Mouse (Mus musculus) limb, embryonic 14.5 days (tissue): Measurements from ENCODE around the gene Gm3854. TPM values are rescaled to one million over a fixed set of nuclear protein-coding genes. Genes with fewer than 3 reads are reported as not detected.

Source experiments
- ATAC-seq: fragments of 200-750 bp; cut with Nextera tagmentation; 2 replicates; pipeline ENCODE4 v1.8.0; 2017; ENCODE audit warnings: low read depth, moderate number of reproducible peaks, moderate TSS enrichment; ENCODE audit not compliant: low FRiP score
- DNase-seq: peaks from one replicate; pipeline ENCODE4 v3.0.0-alpha.2; 2015; ENCODE audit warnings: low spot score
- H3K27ac ChIP-seq: fragments of 300-500 bp; sonication (generic); replicated peaks from 2 replicates; pipeline ENCODE4 v1.5.1; 2014; ENCODE audit warnings: low read depth, mild to moderate bottlenecking, low read length, moderate library complexity, mixed read lengths
- H3K27me3 ChIP-seq: fragments of 300-500 bp; sonication (generic); 2 replicates; pipeline ENCODE4 v1.6.1; 2014; ENCODE audit warnings: low read length, mixed read lengths; ENCODE audit not compliant: control insufficient read depth, insufficient read depth
- H3K36me3 ChIP-seq: fragments of 300-500 bp; sonication (generic); 2 replicates; pipeline ENCODE4 v1.6.1; 2014; ENCODE audit warnings: mild to moderate bottlenecking, low read length, moderate library complexity, mixed read lengths; ENCODE audit not compliant: control insufficient read depth, insufficient read depth
- H3K4me1 ChIP-seq: fragments of 300-500 bp; sonication (generic); 2 replicates; pipeline ENCODE4 v1.6.1; 2014; ENCODE audit warnings: antibody characterized with exemption, low read length, mixed read lengths; ENCODE audit not compliant: control insufficient read depth, insufficient read depth
- H3K4me2 ChIP-seq: fragments of 300-500 bp; sonication (generic); replicated peaks from 2 replicates; pipeline ENCODE4 v1.6.1; 2014; ENCODE audit warnings: low read depth, mild to moderate bottlenecking, low read length, moderate library complexity; ENCODE audit not compliant: severe bottlenecking
- H3K4me3 ChIP-seq: fragments of 300-500 bp; sonication (generic); replicated peaks from 2 replicates; pipeline ENCODE4 v1.5.1; 2014; ENCODE audit warnings: low read length
- H3K9ac ChIP-seq: fragments of 300-500 bp; sonication (generic); 2 replicates; pipeline ENCODE4 v1.6.1; 2014; ENCODE audit warnings: mild to moderate bottlenecking, low read depth, low read length, moderate library complexity; ENCODE audit not compliant: severe bottlenecking
- H3K9me3 ChIP-seq: fragments of 300-500 bp; sonication (generic); 2 replicates; pipeline ENCODE4 v1.6.1; 2016; ENCODE audit warnings: low read length; ENCODE audit not compliant: control insufficient read depth
- POLR2A ChIP-seq: fragments of 200-500 bp; IDR thresholded peaks from 2 replicates; pipeline ENCODE4 v1.8.0; 2012; ENCODE audit warnings: inconsistent platforms, mild to moderate bottlenecking, moderate library complexity, borderline replicate concordance; ENCODE audit not compliant: insufficient read depth, insufficient read length; ENCODE audit errors: extremely low read depth
- WGBS: fragments of 180-500 bp; shearing (Covaris S2); extraction: QIAGEN DNeasy Blood & Tissue Kit; methylation state at CpG from one replicate; pipeline ENCODE4 v1.1.7; 2014; 5-methylcytosine and 5-hydroxymethylcytosine counted together
- polyA plus RNA-seq, 2 experiments: library from polyadenylated mRNA; depleted of rRNA in 1 of 2; stranded (reverse) in 1 of 2; unstranded in 1 of 2; fragments of >200 nt; fragmentation: Nextera tagmentation in 1 of 2; extraction: Ambion mirVana in 1 of 2; gene quantifications; 2 replicates each; pipeline versions ENCODE4 v1.2.1 to v1.2.3; 2012 to 2014

Gm3854 gene
- polyA plus RNA-seq, 2 experiments = 1.1 to 1.9 TPM

GRCm38 (mm10) chr7:6344124-6344523 is 565 bp downstream of the Gm3854 start:
- Histone ChIP-seq H3K36me3 (no peaks in the 10 kb centered on the region), H3K9me3 (no peaks in the 10 kb centered on the region), H3K9ac (peak overlapping the region; percentile 59; the same call in 1 of the 2 replicates), H3K4me3 (peak overlapping the region; percentile 56), H3K27ac (no peak overlapping the region), H3K4me2 (peak overlapping the region; percentile 43), H3K27me3 (no peaks in the 10 kb centered on the region), H3K4me1 (peaks cover 4% of the 10 kb centered on the region; the same call in 1 of the 2 replicates)
- ATAC-seq = no peak
- TF ChIP-seq POLR2A = no peak
- WGBS = 36% methylated on average over 10 of the region's 10 CpGs
- DNase-seq = no peak

DNA sequence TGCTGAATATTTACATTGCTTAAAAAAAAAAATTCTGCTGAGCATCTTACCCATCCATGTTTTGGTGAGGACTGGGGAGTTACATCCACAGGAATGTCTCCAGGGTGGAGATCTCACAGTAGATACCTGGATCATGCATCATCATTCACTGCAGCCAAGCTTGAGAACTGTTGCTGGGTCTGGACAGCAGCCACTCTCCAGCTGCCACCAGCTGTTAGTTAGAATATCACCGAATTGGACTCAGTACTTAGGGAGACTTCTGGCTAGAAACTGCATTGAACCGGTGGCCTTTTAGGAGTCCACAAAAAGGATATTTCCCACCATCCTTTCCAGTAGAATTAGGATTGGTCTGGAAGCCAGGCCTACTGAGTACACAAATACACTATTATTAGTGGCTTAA is 14.6 kb downstream of the Gm3854 start:
- Histone ChIP-seq H3K27me3 (no peaks in the 10 kb centered on the region), H3K4me1 (peaks cover 6% of the 10 kb centered on the region; the same call in 1 of the 2 replicates), H3K9ac (no peak overlapping the region), H3K9me3 (no peaks in the 10 kb centered on the region), H3K4me2 (no peak overlapping the region), H3K4me3 (no peak overlapping the region), H3K36me3 (peaks cover 10% of the 10 kb centered on the region), H3K27ac (no peak overlapping the region)
- ATAC-seq (no peak), DNase-seq (no peak)
- WGBS = 65% methylated on average over 2 of the region's 2 CpGs
- TF ChIP-seq POLR2A = no peak

- H3K27ac ChIP-seq = no peak overlapping the region
- peak; percentile 88 for DNase-seq
Observed at GRCm38 (mm10) chr7:6358937-6359590, 15.5 kb downstream of the Gm3854 start.

GRCm38 (mm10) chr7:6360477-6361060 is 17.0 kb downstream of the Gm3854 start:
- Histone ChIP-seq H3K4me1 (peaks cover 12% of the 10 kb centered on the region), H3K4me3 (no peak overlapping the region), H3K27ac (no peak overlapping the region), H3K36me3 (no peaks in the 10 kb centered on the region), H3K4me2 (no peak overlapping the region), H3K27me3 (no peaks in the 10 kb centered on the region), H3K9me3 (no peaks in the 10 kb centered on the region), H3K9ac (no peak overlapping the region; the same call in 1 of the 2 replicates)
- ATAC-seq = no peak
- no peak for TF ChIP-seq POLR2A
- WGBS = 12% methylated on average over 7 of the region's 9 CpGs
- no peak for DNase-seq

More at GRCm38 (mm10) chr7:6358937-6359590, 15.5 kb downstream of the Gm3854 start:
- Histone ChIP-seq H3K4me1 (peaks cover 11% of the 10 kb centered on the region), H3K4me3 (no peak overlapping the region), H3K36me3 (peaks cover 2% of the 10 kb centered on the region), H3K27me3 (no peaks in the 10 kb centered on the region), H3K9me3 (no peaks in the 10 kb centered on the region), H3K9ac (no peak overlapping the region), H3K4me2 (no peak overlapping the region)
- ATAC-seq = no peak
- 55% methylated on average over 10 of the region's 10 CpGs for WGBS
- no peak for TF ChIP-seq POLR2A

DNA sequence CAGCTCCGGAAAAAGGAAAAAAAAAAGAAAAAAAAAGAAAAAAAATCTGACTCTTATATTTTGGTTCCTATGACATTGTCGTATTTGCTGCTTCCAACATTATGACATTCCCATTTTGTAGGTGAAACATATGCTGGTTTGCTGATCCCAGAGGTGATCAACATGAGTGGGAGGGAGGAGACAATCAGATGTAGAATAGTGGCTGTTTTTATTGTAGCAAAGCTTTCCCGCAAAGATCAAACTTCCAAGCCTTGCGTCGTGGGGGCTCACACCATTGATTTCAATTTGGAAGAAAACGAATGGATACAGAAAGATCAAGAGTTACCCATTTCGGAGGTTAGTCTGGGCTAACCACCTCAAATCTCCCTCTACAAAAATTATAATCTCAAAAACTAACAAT is 18.2 kb downstream of the Gm3854 start:
- Histone ChIP-seq H3K9me3 (no peaks in the 10 kb centered on the region), H3K4me1 (peaks cover 12% of the 10 kb centered on the region), H3K4me3 (peak overlapping the region; percentile 48), H3K9ac (peak overlapping the region; percentile 49), H3K27me3 (no peaks in the 10 kb centered on the region), H3K27ac (peak overlapping the region; percentile 78), H3K36me3 (no peaks in the 10 kb centered on the region), H3K4me2 (peak overlapping the region; percentile 73)
- 25% methylated on average over 7 of the region's 7 CpGs for WGBS
- TF ChIP-seq POLR2A = no peak
- no peak for DNase-seq
- ATAC-seq = no peak
